Mouse (Mus musculus): ENCODE results near the gene Ebpl. TPM values are rescaled to one million over a fixed set of nuclear protein-coding genes. Genes with fewer than 3 reads are reported as not detected.

Ebpl gene
- total RNA-seq, 2 experiments from 2014 or later = 2.7 to 3.4 TPM

Other genes with a start within 250 kb of the Ebpl start
- gene Sacs, start 222.0 kb downstream of the Ebpl start, total RNA-seq (2021) = 10 to 100 TPM; 33.4 to 39.3 TPM
- 100 to 1,000 TPM; 168 to 184 TPM for gene Sgcg, start 101.9 kb downstream of the Ebpl start, total RNA-seq (2021)
- gene Arl11, start 50.7 kb downstream of the Ebpl start, total RNA-seq (2021) = 1 to 10 TPM in 1 of 2 experiments, under 1 TPM in 1; 0.21 to 1.0 TPM
- 10 to 100 TPM; 86.9 to 90.7 TPM for gene Kpna3, start 79.4 kb upstream of the Ebpl start, total RNA-seq (2021)
- gene Spryd7, start 196.4 kb upstream of the Ebpl start, total RNA-seq (2021) = 10 to 100 TPM; 38.3 to 41.9 TPM
- 10 to 100 TPM; 18.8 to 21.7 TPM for gene Trim13, start 237.8 kb upstream of the Ebpl start, total RNA-seq (2021)
- under 1 TPM; 0.40 to 0.43 TPM for gene Kcnrg, start 247.0 kb upstream of the Ebpl start, total RNA-seq (2021)